18 mouse cellular contexts compared by ENCODE assay signal in genomic region chr2:90958856-90959255, GRCm38 (mm10).
"Had no signal": no experiment of that assay in that cellular context is flagged by ENCODE, and none has a peak within 500 bp of the region (broad histone marks: within the 10 kb centered on the region; RNA-seq: fewer than 3 reads in every experiment).

No protein-coding gene starts in this region.

- DNase-seq: lung, adult 18-20 months; lung, embryonic 14.5 days; lung, postnatal 10 days; lung, postnatal 4 days; midbrain, embryonic 14.5 days; retina, postnatal 1 day; right cerebral cortex, adult 18-20 months; right cerebral cortex, postnatal 25 days; right cerebral cortex, postnatal 4 days; spleen, adult 18-20 months; thymus, adult 18-20 months; thymus, postnatal 14 days; thymus, postnatal 36 days had no signal

- H3K27ac ChIP-seq: midbrain, embryonic 10.5 days; midbrain, embryonic 12.5 days; neural tube, embryonic 13.5 days; neural tube, embryonic 15.5 days had no signal

- H3K4me3 ChIP-seq: midbrain, embryonic 10.5 days; midbrain, embryonic 12.5 days; myocyte; neural tube, embryonic 13.5 days; neural tube, embryonic 15.5 days had no signal
